21 mouse cellular contexts compared by ENCODE assay signal in genomic region chr16:32454646-32455045, GRCm38 (mm10). TPM values are rescaled to one million over a fixed set of nuclear protein-coding genes. Genes with fewer than 3 reads are reported as not detected.
DNase-seq lines count a peak whose midpoint lies in the region; ATAC-seq lines count a peak whose summit lies in the region.
"Had no signal": no experiment of that assay in that cellular context is flagged by ENCODE, and none has a peak within 500 bp of the region (broad histone marks: within the 10 kb centered on the region; RNA-seq: fewer than 3 reads in every experiment).

No protein-coding gene starts in this region.

- H3K27me3 ChIP-seq in hindbrain, embryonic 10.5 days (ENCODE audit: insufficient read depth, poor library complexity, severe bottlenecking): no peaks in the 10 kb centered on the region
- no peaks in the 10 kb centered on the region for H3K27me3 ChIP-seq in hindbrain, embryonic 14.5 days (ENCODE audit: control insufficient read depth, insufficient read depth, low read length)
- no peaks in the 10 kb centered on the region for H3K27me3 ChIP-seq in embryonic facial prominence, embryonic 13.5 days
- H3K27me3 ChIP-seq in limb, embryonic 12.5 days: no peaks in the 10 kb centered on the region
- H3K27me3 ChIP-seq in heart, embryonic 11.5 days (ENCODE audit: control insufficient read depth, insufficient read depth, low read length): no peaks in the 10 kb centered on the region
- H3K27me3 ChIP-seq: CH12.LX; limb, embryonic 15.5 days had no signal

- peak; percentile 20 for DNase-seq in hindbrain, embryonic 10.5 days (ENCODE audit: low spot score)
- no peak for DNase-seq in hindbrain, embryonic 14.5 days (ENCODE audit: low spot score)
- peak; percentile 40 for DNase-seq in embryo, embryonic 11 days
- no peak for DNase-seq in ovary, postnatal 36 days (ENCODE audit: low spot score)
- DNase-seq: adrenal gland, postnatal 36 days; cerebellum, adult 11-12 months; cerebellum, postnatal 25 days; gastrocnemius, postnatal 36 days; kidney, adult 18-20 months; kidney, postnatal 10 days; lung, adult 2 months; right cerebral cortex, adult 18-20 months; thymus, postnatal 25 days had no signal

- no peak for ATAC-seq in hindbrain, embryonic 14.5 days (ENCODE audit: low FRiP score)
- ATAC-seq in embryonic facial prominence, embryonic 13.5 days (ENCODE audit: insufficient number of reproducible peaks, insufficient read depth, low FRiP score, low TSS enrichment, low read depth): no peak
- no peak; the same call in 1 of the 2 replicates for ATAC-seq in limb, embryonic 12.5 days (ENCODE audit: insufficient number of reproducible peaks, insufficient read depth, low FRiP score, low TSS enrichment, low read depth)
- no peak for ATAC-seq in heart, embryonic 11.5 days (replicated peaks; ENCODE audit: insufficient number of reproducible peaks, low FRiP score, low TSS enrichment)
- ATAC-seq: forebrain, embryonic 16.5 days had no signal

- H3K27ac ChIP-seq in hindbrain, embryonic 10.5 days: no peak overlapping the region
- H3K27ac ChIP-seq in hindbrain, embryonic 14.5 days: no peak overlapping the region
- H3K27ac ChIP-seq in embryonic facial prominence, embryonic 13.5 days: peak overlapping the region; percentile 82
- peak overlapping the region; percentile 82 for H3K27ac ChIP-seq in limb, embryonic 12.5 days
- no peak overlapping the region for H3K27ac ChIP-seq in heart, embryonic 11.5 days (ENCODE audit: low read depth, low read length)
- H3K27ac ChIP-seq: limb, embryonic 15.5 days had no signal

- H3K9ac ChIP-seq in hindbrain, embryonic 14.5 days: no peak overlapping the region
- 0 out of 2 replicates have a peak overlapping the region, but pooled peaks have one; percentile 41 for H3K9ac ChIP-seq in embryonic facial prominence, embryonic 13.5 days
- no peak overlapping the region for H3K9ac ChIP-seq in limb, embryonic 12.5 days (replicated peaks)
- no peak overlapping the region for H3K9ac ChIP-seq in heart, embryonic 11.5 days (ENCODE audit: low read depth, low read length)
- H3K9ac ChIP-seq: limb, embryonic 15.5 days had no signal

- H3K36me3 ChIP-seq in hindbrain, embryonic 10.5 days: peaks cover 48% of the 10 kb centered on the region
- H3K36me3 ChIP-seq in hindbrain, embryonic 14.5 days (replicated peaks; ENCODE audit: control insufficient read depth, insufficient read depth): peaks cover 67% of the 10 kb centered on the region
- H3K36me3 ChIP-seq in embryonic facial prominence, embryonic 13.5 days: peaks cover 23% of the 10 kb centered on the region
- peaks cover 22% of the 10 kb centered on the region; the same call in 1 of the 2 replicates for H3K36me3 ChIP-seq in limb, embryonic 12.5 days
- peaks cover 9% of the 10 kb centered on the region; the same call in 1 of the 2 replicates for H3K36me3 ChIP-seq in heart, embryonic 11.5 days (ENCODE audit: control insufficient read depth, insufficient read depth, low read length)

- no peaks in the 10 kb centered on the region for H3K9me3 ChIP-seq in hindbrain, embryonic 10.5 days
- no peaks in the 10 kb centered on the region for H3K9me3 ChIP-seq in hindbrain, embryonic 14.5 days (ENCODE audit: control insufficient read depth, low read length)
- H3K9me3 ChIP-seq in embryonic facial prominence, embryonic 13.5 days: no peaks in the 10 kb centered on the region
- no peaks in the 10 kb centered on the region for H3K9me3 ChIP-seq in limb, embryonic 12.5 days
- no peaks in the 10 kb centered on the region for H3K9me3 ChIP-seq in heart, embryonic 11.5 days (replicated peaks; ENCODE audit: control insufficient read depth, low read length)
- H3K9me3 ChIP-seq: limb, embryonic 15.5 days had no signal

- no peak overlapping the region for H3K4me3 ChIP-seq in hindbrain, embryonic 10.5 days
- no peak overlapping the region for H3K4me3 ChIP-seq in hindbrain, embryonic 14.5 days (replicated peaks; ENCODE audit: low read length)
- H3K4me3 ChIP-seq in embryonic facial prominence, embryonic 13.5 days: peak overlapping the region; percentile 2; the same call in 1 of the 2 replicates
- no peak overlapping the region for H3K4me3 ChIP-seq in limb, embryonic 12.5 days (replicated peaks)
- no peak overlapping the region for H3K4me3 ChIP-seq in heart, embryonic 11.5 days (ENCODE audit: low read depth, low read length)
- H3K4me3 ChIP-seq: limb, embryonic 15.5 days had no signal

- 76% methylated on average over 5 of the region's 5 CpGs for WGBS in hindbrain, embryonic 10.5 days
- WGBS in hindbrain, embryonic 14.5 days: 83% methylated on average over 5 of the region's 5 CpGs
- WGBS in embryonic facial prominence, embryonic 13.5 days: 44% methylated on average over 5 of the region's 5 CpGs
- WGBS in limb, embryonic 12.5 days: 37% methylated on average over 5 of the region's 5 CpGs
- 92% methylated on average over 5 of the region's 5 CpGs for WGBS in heart, embryonic 11.5 days (ENCODE audit: insufficient replicate concordance)

- H3K4me2 ChIP-seq in hindbrain, embryonic 14.5 days (replicated peaks): no peak overlapping the region
- peak overlapping the region; percentile 31 for H3K4me2 ChIP-seq in embryonic facial prominence, embryonic 13.5 days
- H3K4me2 ChIP-seq in limb, embryonic 12.5 days: peak overlapping the region; percentile 8
- no peak overlapping the region for H3K4me2 ChIP-seq in heart, embryonic 11.5 days
- H3K4me2 ChIP-seq: limb, embryonic 15.5 days had no signal

- H3K4me1 ChIP-seq in hindbrain, embryonic 10.5 days (replicated peaks): no peaks in the 10 kb centered on the region
- no peaks in the 10 kb centered on the region for H3K4me1 ChIP-seq in hindbrain, embryonic 14.5 days (replicated peaks; ENCODE audit: control insufficient read depth, insufficient read depth, low read length)
- H3K4me1 ChIP-seq in embryonic facial prominence, embryonic 13.5 days: peaks cover 20% of the 10 kb centered on the region
- H3K4me1 ChIP-seq in limb, embryonic 12.5 days (replicated peaks): peaks cover 15% of the 10 kb centered on the region
- no peaks in the 10 kb centered on the region for H3K4me1 ChIP-seq in heart, embryonic 11.5 days (ENCODE audit: control insufficient read depth, insufficient read depth, low read length)

RNA-seq across cellular contexts. Expression of gene Pcyt1a, which starts 23.9 kb away (rescaled TPM):
- 38.6 and 42.9 TPM in 2 replicates for polyA plus RNA-seq in hindbrain, embryonic 10.5 days (2016; fragmentation: Nextera tagmentation; extraction: Ambion mirVana)
- 53.1 and 54.5 TPM in 2 replicates for polyA plus RNA-seq in hindbrain, embryonic 14.5 days (2014; fragmentation: Nextera tagmentation; extraction: Ambion mirVana)
- 34.2 TPM in 2 replicates for polyA plus RNA-seq in embryonic facial prominence, embryonic 13.5 days (2015; fragmentation: Nextera tagmentation; extraction: Ambion mirVana)
- 35.2 and 37.4 TPM in 2 replicates for polyA plus RNA-seq in limb, embryonic 12.5 days (2016; fragmentation: Nextera tagmentation; extraction: Ambion mirVana)
- polyA plus RNA-seq in heart, embryonic 11.5 days (2014; fragmentation: Nextera tagmentation; extraction: Ambion mirVana): 38.0 and 41.8 TPM in 2 replicates

RNA-seq across cellular contexts. Expression of gene Slc51a, which starts 33.0 kb away (rescaled TPM):
- 0.20 and 0.44 TPM in 2 replicates for polyA plus RNA-seq in hindbrain, embryonic 10.5 days (2016; fragmentation: Nextera tagmentation; extraction: Ambion mirVana)
- polyA plus RNA-seq in hindbrain, embryonic 14.5 days (2014; fragmentation: Nextera tagmentation; extraction: Ambion mirVana): 0.23 and 0.47 TPM in 2 replicates
- 0.25 and 2.6 TPM in 2 replicates for polyA plus RNA-seq in embryonic facial prominence, embryonic 13.5 days (2015; fragmentation: Nextera tagmentation; extraction: Ambion mirVana)
- 0.31 and 0.38 TPM in 2 replicates for polyA plus RNA-seq in limb, embryonic 12.5 days (2016; fragmentation: Nextera tagmentation; extraction: Ambion mirVana)
- polyA plus RNA-seq in heart, embryonic 11.5 days (2014; fragmentation: Nextera tagmentation; extraction: Ambion mirVana): 3.2 and 3.8 TPM in 2 replicates

RNA-seq across cellular contexts. Expression of gene Tctex1d2, which starts 35.1 kb away (rescaled TPM):
- polyA plus RNA-seq in hindbrain, embryonic 10.5 days (2016; fragmentation: Nextera tagmentation; extraction: Ambion mirVana): 34.7 and 35.9 TPM in 2 replicates
- 37.5 and 49.7 TPM in 2 replicates for polyA plus RNA-seq in hindbrain, embryonic 14.5 days (2014; fragmentation: Nextera tagmentation; extraction: Ambion mirVana)
- 26.6 and 27.5 TPM in 2 replicates for polyA plus RNA-seq in embryonic facial prominence, embryonic 13.5 days (2015; fragmentation: Nextera tagmentation; extraction: Ambion mirVana)
- 31.4 and 31.9 TPM in 2 replicates for polyA plus RNA-seq in limb, embryonic 12.5 days (2016; fragmentation: Nextera tagmentation; extraction: Ambion mirVana)
- polyA plus RNA-seq in heart, embryonic 11.5 days (2014; fragmentation: Nextera tagmentation; extraction: Ambion mirVana): 25.4 and 26.0 TPM in 2 replicates

RNA-seq across cellular contexts. Expression of gene Zdhhc19, which starts 41.4 kb away (rescaled TPM):
- polyA plus RNA-seq in hindbrain, embryonic 10.5 days (2016; fragmentation: Nextera tagmentation; extraction: Ambion mirVana): not detected in 2 replicates
- polyA plus RNA-seq in hindbrain, embryonic 14.5 days (2014; fragmentation: Nextera tagmentation; extraction: Ambion mirVana): not detected in 2 replicates
- polyA plus RNA-seq in embryonic facial prominence, embryonic 13.5 days (2015; fragmentation: Nextera tagmentation; extraction: Ambion mirVana): not detected in 2 replicates
- polyA plus RNA-seq in limb, embryonic 12.5 days (2016; fragmentation: Nextera tagmentation; extraction: Ambion mirVana): not detected in 2 replicates
- polyA plus RNA-seq in heart, embryonic 11.5 days (2014; fragmentation: Nextera tagmentation; extraction: Ambion mirVana): 0.27 TPM in 1 of 2 replicates, not detected in the other
- polyA plus RNA-seq: forebrain, embryonic 16.5 days; heart, embryonic 16.5 days; limb, embryonic 15.5 days; lung, adult 2 months; neural tube, embryonic 11.5 days had no signal

RNA-seq across cellular contexts. Expression of gene Tm4sf19, which starts 54.3 kb away (rescaled TPM):
- polyA plus RNA-seq in hindbrain, embryonic 10.5 days (2016; fragmentation: Nextera tagmentation; extraction: Ambion mirVana): not detected in 2 replicates
- not detected in 2 replicates for polyA plus RNA-seq in hindbrain, embryonic 14.5 days (2014; fragmentation: Nextera tagmentation; extraction: Ambion mirVana)
- not detected in 2 replicates for polyA plus RNA-seq in embryonic facial prominence, embryonic 13.5 days (2015; fragmentation: Nextera tagmentation; extraction: Ambion mirVana)
- not detected in 2 replicates for polyA plus RNA-seq in limb, embryonic 12.5 days (2016; fragmentation: Nextera tagmentation; extraction: Ambion mirVana)
- not detected in 2 replicates for polyA plus RNA-seq in heart, embryonic 11.5 days (2014; fragmentation: Nextera tagmentation; extraction: Ambion mirVana)
- polyA plus RNA-seq: forebrain, embryonic 16.5 days; heart, embryonic 16.5 days; lung, adult 2 months; neural tube, embryonic 11.5 days had no signal

Comparison
In these comparisons a context has a peak if more than half of its experiments do, and no peak if none do; other contexts are left out.
1. DNase-seq: peak in hindbrain, embryonic 10.5 days (single experiment) and embryo, embryonic 11 days (single experiment); none in hindbrain, embryonic 14.5 days (single experiment) and ovary, postnatal 36 days (single experiment).
2. H3K27ac ChIP-seq: peak in embryonic facial prominence, embryonic 13.5 days (single experiment) and limb, embryonic 12.5 days (single experiment); none in hindbrain, embryonic 10.5 days (single experiment), hindbrain, embryonic 14.5 days (single experiment) and heart, embryonic 11.5 days (single experiment).
3. H3K4me2 ChIP-seq: peak in embryonic facial prominence, embryonic 13.5 days (single experiment) and limb, embryonic 12.5 days (single experiment); none in hindbrain, embryonic 14.5 days (single experiment) and heart, embryonic 11.5 days (single experiment).